Mouse (Mus musculus) c-Kit-positive CD71-negative TER-119-negative erythroid progenitor cells, embryonic 14.5 days (primary cell): ENCODE measurements around the gene Slc41a2.
"Not testable (repeated sequence)": the region's sequence is repeated elsewhere in the genome, so short reads cannot be mapped to it uniquely, and the experiment has no call there.

ENCODE experiments used
- DNase-seq: peaks from one replicate; pipeline ENCODE4 v3.0.0-alpha.2; 2013; ENCODE audit warnings: low read depth

The Slc41a2 gene

GRCm38 (mm10) chr10:83337159-83337951 lies at the start of gene Slc41a2:
Slc41a2 (minus strand) TSS chr10:83337882.
- DNase-seq, result no peak

DNA sequence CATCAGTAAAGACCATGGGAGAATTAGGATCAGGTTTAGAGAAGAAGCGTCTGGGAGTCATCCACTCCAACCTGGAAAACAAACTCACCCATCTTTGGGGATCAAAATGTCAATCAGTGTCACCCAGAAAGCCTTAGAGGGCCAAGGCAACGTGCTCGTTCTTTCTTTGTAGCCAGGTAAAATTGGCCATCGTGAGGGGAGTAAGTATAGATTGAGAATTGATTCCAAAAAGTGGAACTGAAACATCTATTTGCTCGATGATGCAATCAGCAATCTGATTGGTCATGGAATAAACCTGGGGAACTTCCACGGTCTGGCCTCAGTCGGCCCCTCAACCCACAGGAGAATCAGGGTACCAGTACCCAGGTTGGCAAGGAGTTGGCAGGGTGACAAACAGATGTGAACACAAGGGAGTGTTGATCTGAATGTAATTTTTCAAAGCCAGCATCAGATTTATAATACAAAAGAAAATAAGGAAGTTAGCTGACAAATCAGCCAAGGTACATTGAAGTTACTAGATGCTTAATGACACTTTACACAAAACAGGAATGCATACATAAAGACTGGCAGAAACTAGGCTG lies 47.7 kb upstream of the Slc41a2 start:
- DNase-seq, result no peak

DNA sequence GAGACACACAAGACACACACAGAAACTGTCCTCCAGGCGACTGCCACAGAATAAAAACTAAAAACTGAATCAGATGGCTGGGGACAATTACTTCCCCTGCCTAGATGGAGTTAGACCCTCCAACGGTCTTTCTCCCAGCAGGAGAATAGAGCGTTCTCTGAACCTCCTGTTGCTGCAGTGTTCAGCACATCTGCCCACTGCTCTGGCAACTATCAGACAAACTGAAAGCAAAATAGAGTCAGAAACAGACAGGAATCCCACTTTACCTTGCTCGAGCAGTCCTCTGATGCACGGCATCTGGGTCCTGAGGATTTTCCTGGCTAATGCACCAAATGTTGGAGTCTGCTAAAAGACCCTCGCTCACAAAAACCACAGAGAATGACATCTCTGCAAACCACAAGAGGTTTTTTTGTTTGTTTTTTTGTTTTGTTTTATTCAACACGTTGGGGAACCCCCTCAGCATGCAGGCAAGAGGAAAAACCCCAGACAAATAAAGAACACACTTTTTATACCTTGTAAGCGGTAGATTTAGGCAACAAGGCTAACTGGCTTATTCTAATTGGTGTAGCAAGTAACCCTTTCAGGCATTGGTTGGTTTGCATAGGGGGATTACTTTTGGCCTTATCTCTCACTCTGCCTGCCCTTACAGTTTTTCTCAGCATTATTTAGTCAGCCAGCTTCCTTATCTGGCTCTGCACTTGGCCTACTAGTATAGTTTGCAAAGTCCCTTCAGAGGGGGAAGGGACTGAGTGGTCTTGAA lies 47.0 kb upstream of the Slc41a2 start:
- no peak for DNase-seq

- no peak for DNase-seq
Observed at GRCm38 (mm10) chr10:83383863-83384262, 46.2 kb upstream of the Slc41a2 start.

GRCm38 (mm10) chr10:83382988-83383387 lies 45.3 kb upstream of the Slc41a2 start:
- no peak for DNase-seq

DNA sequence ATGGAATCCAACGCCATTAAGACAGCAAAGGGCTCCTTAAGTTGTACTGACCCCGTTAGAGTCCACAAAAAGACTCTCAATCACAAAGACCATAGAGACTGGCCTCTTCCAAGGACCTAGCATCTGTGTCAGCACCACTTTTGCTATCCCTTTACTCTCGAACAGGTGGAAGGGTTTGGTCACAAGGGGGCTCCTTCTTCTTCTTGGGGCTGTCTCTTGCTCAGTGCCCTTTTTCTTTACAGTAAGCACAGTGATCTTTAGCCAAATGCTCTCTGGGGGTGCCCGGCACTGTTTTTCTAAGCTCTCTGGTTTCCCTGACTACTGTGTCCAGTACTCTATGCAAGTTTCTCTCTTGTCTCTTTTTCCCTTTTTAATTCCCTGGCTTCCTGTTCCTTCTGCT lies 44.8 kb upstream of the Slc41a2 start:
- no peak for DNase-seq

- no peak for DNase-seq
Observed at GRCm38 (mm10) chr10:83380501-83380900, 42.8 kb upstream of the Slc41a2 start.

DNA sequence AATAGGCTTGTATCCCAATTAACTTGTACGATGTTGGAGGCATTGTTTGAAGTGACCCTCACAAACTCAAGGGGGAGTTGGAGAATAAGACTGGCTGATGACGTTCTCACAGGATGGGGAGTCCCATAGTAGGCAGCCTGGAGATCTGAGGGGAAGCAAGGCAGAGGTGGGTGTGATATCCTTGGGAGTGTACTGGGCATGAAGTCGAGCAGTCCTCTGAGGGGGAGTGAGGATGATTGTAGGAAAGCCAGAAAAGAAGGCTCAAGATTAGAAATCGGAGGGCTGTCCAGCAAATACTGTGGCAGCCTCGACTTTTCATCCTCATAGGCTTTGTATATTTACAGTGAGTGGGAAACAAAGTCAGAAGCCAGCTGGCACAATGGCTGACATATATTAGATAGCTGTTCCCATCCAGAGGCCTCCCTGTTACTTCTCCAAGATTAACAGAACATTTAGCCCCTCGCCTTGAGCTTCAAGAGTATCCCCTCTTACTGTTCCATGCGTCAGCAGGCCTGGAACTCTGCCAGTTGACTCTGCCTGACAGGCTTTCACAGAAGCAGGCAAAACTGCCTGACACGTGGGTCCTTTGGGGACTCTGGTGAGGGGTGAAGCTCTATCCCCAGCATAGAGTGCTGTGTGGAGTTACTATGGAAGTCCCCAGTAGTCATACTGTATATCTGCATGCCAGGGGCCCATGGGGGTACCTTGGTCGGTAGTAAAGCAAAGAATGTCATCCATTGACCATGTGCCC lies 40.6 kb upstream of the Slc41a2 start:
- no peak for DNase-seq

DNA sequence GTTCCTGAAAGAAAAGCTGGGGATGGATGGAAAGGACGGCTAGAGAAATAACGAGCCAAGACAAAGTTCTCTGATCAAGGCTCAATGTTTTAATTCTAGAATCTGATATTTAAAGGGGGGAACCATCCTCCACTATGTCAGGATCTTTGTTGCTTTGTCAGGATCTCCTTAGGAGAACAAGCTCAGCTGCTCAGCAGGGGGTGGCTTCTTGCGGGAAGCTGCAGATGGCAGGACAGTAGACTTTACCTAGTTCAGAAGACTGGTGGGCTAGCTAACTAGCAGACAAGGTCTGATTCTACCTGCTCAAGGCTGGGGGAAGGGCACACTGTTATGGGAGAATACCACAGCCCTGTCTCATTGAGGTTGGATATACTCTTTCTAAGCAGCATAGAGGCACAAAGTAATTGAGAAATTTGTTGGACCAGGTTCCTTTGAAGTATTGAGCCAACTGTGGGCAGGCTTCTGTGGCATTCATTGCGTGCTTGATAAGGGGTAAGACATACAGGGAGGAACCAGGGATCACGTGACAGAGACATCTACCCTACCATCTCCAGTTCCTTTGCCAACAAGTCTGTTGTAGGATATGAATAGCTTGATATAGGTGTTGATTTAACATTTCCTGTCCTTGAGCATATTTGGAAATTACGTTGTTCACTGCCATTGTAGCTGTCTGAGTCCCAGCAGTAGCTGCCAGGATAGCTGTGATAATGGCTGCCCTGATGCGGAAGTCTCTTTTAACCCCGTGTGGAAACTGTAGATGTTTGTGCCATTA lies 39.4 kb upstream of the Slc41a2 start:
- no peak for DNase-seq

GRCm38 (mm10) chr10:83375458-83375857 lies 37.8 kb upstream of the Slc41a2 start:
- not testable (repeated sequence) for DNase-seq

DNA sequence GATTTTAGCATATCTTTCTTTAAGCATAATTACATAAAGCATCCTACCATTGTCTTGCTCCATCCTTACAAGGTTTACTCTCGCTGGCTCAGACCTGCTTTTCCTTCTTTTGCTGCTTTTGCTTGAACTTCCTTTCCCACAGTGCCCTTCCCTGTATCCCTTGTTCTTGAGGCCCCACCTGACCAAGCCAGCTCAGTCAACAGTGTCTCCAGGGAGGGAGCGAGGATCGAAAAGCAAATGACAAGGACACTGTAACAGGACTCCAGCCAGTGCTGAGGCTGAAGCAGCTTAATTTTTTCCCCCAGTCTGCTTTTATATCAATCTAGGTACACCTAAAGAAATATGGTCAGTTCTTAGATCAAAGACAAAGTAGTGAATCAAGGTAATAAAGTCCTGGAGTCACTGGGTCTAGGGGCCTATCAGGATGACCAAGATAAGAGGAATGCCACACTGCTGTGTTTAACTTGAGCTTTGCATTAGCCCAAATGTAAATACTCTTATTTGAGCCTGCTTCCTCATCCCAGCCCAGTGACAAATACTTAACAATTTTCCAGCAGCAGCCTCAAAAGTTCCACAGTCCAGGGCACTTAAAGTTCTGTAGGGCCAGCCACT lies 36.5 kb upstream of the Slc41a2 start:
- no peak for DNase-seq

GRCm38 (mm10) chr10:83368918-83369317 lies 31.2 kb upstream of the Slc41a2 start:
- DNase-seq, result no peak

GRCm38 (mm10) chr10:83363451-83363850 lies 25.8 kb upstream of the Slc41a2 start:
- no peak for DNase-seq

DNA sequence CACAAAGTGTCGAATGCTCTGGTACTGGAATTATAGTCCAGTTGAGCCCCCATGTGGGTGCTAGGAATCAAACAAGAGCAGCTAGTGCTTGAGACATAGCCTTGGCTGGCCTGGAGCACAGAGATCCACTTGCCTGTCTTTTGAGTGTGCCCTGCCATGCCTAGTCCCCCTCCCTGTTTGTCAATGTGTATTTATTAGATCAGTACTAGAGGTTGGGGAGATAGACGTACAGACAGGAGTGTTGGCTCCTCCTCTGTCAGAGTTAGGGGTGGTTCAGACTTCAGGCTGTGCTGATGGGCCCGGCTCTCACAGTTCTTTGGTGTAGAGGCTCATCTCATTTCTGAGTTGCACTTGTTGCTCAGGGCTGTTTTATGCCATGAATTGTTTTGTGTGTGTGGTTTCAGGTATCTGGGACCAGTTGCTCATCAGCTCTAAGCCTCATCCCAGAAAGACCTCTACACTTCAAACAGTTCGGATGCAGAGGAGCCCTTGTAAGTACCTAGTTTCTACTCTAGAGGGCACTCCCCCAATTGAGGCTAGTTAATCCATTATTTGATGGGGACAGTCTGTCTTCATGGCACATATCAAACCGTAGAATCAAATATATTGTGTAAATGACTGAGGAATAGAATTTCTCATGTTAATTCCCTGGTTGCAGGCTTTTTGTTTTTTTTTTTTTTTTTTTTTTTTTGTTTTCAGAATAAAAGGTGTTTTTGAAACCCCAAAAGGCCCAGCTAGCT lies 24.1 kb upstream of the Slc41a2 start:
- peak; percentile 34 for DNase-seq

DNA sequence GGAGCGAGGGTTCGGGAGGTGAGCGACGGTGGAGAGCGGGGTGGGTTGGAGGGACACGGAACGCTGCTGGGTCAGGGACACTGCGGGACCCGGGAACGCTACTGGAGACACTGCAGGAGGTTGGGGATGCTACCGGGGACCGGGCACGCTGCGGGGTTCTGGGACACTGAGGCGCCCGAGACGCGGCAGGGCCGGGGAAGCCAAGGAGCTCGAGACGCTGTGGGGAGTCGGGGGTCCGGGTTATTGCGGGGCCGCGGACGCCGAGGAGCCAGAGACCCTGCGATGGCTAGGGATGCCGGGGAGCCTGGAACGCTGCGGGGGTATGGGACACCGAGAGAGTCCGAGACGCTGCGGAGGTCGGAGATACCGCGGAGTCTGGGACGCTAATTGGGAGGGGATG lies 22.7 kb upstream of the Slc41a2 start:
- DNase-seq, result no peak

- peak; percentile 94 for DNase-seq
Observed at GRCm38 (mm10) chr10:83359956-83360355, 22.3 kb upstream of the Slc41a2 start, which contains the start of gene D10Wsu102e. D10Wsu102e (plus strand) TSS chr10:83360221.

DNA sequence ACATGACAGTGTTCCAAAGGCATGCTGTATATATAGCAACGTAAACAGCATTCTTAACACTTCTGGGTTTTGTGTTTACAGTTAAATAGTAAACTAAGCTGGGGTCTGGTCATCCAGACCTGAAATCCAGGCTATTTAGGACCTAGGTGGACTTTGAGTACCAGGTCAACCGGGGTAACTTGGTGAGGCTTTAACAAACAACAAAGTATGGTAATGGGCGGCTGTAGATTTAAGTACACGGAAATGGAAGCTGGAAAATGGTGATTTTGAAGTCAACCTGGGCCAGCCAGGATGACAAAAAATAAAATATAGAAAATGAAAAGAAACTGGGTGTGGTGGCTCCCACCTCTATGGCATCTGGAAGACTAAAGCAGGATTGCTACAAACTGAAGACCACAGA lies 21.8 kb upstream of the Slc41a2 start:
- DNase-seq, result no peak

GRCm38 (mm10) chr10:83356416-83356815 lies 18.7 kb upstream of the Slc41a2 start:
- no peak for DNase-seq

GRCm38 (mm10) chr10:83354333-83354719 lies 16.6 kb upstream of the Slc41a2 start:
- no peak for DNase-seq

DNA sequence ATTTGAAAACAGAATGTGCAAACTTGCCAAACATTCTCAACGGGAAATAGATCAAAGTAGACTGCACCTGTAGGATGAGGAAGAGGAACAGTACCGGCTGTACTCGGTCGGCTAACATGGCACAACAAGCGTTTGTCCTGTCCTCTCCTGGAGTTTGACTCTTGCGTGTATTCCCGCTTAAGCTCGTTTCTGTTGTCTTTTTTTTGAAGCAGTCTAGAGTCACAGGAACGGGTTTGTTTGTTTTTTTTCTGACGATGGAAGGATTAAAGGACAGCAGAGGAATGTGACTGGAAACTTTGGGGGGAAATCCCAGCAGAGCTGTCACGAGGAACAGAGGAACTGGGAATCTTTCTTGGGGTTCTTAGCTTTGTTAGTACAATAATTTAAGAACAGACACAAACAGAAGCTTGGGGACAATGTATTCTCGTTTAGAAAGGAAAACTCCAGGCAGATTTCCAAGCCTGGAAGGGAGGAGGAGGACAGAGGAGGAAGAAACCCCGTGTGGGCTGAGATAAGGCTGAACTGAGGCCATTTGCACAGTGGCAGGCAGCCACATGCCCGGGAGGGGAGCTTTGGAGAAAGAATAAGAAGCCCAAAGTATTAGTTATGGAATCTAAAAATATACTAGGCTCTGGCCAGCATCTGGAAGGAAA lies 16.1 kb upstream of the Slc41a2 start:
- DNase-seq, result no peak
